Mouse (Mus musculus): ENCODE measurements at regions not wholly inside any gene's neighbourhood (a gene's known extent, or its start where the extent isn't known, plus 50 kb on each side); places are given as distances from the start of the nearest gene placed in this dataset.

- TF ChIP-seq CTCF (IDR thresholded peaks at IDR 0.05; ENCODE audit: low read depth, low read length) (no peak), GATA1 (IDR thresholded peaks at IDR 0.05; ENCODE audit: borderline replicate concordance, low read length) (no peak), POLR2AphosphoS5 (IDR thresholded peaks at IDR 0.05; ENCODE audit: insufficient replicate concordance, low read depth, low read length) (no peak)
These were observed 527.8 kb downstream of the Zfp704 start for GRCm38 (mm10) chr3:9082061-9082460.
